Mouse (Mus musculus) neural tube, embryonic 13.5 days (tissue): ENCODE results near the gene Pdlim5. TPM values are rescaled to one million over a fixed set of nuclear protein-coding genes. Genes with fewer than 3 reads are reported as not detected.

ENCODE experiments used
- ATAC-seq: fragments of 200-750 bp; cut with Nextera tagmentation; 2 replicates; pipeline ENCODE4 v1.8.0; 2017; ENCODE audit warnings: low read depth, mild to moderate bottlenecking, moderate TSS enrichment, moderate library complexity
- H3K27ac ChIP-seq: fragments of 300-500 bp; sonication (generic); replicated peaks from 2 replicates; pipeline ENCODE4 v1.5.1; 2015; ENCODE audit warnings: moderate library complexity, mild to moderate bottlenecking, inconsistent platforms
- H3K27me3 ChIP-seq: fragments of 300-500 bp; sonication (generic); 2 replicates; pipeline ENCODE4 v1.6.1; 2015; ENCODE audit warnings: mild to moderate bottlenecking, inconsistent platforms
- H3K36me3 ChIP-seq: fragments of 300-500 bp; sonication (generic); 2 replicates; pipeline ENCODE4 v1.6.1; 2015; ENCODE audit warnings: mild to moderate bottlenecking, inconsistent platforms
- H3K4me1 ChIP-seq: fragments of 300-500 bp; sonication (generic); replicated peaks from 2 replicates; pipeline ENCODE4 v1.6.1; 2015; ENCODE audit warnings: inconsistent platforms
- H3K4me2 ChIP-seq: fragments of 300-500 bp; sonication (generic); 2 replicates; pipeline ENCODE4 v1.6.1; 2015; ENCODE audit warnings: inconsistent platforms, mild to moderate bottlenecking, moderate library complexity
- H3K4me3 ChIP-seq: fragments of 300-500 bp; sonication (generic); 2 replicates; pipeline ENCODE4 v1.5.1; 2015; ENCODE audit warnings: mild to moderate bottlenecking, inconsistent platforms
- H3K9ac ChIP-seq: fragments of 300-500 bp; sonication (generic); 2 replicates; pipeline ENCODE4 v1.6.1; 2015; ENCODE audit warnings: moderate library complexity, mild to moderate bottlenecking, inconsistent platforms
- H3K9me3 ChIP-seq: fragments of 300-500 bp; sonication (generic); 2 replicates; pipeline ENCODE4 v1.6.1; 2016; ENCODE audit warnings: inconsistent platforms
- WGBS: fragments of 180-500 bp; shearing (Covaris S2); methylation state at CpG from one replicate; pipeline ENCODE4 v1.1.7; 2015; 5-methylcytosine and 5-hydroxymethylcytosine counted together
- polyA plus RNA-seq: library from polyadenylated mRNA; unstranded; fragments of >200 nt; fragmentation: Nextera tagmentation; extraction: Ambion mirVana; gene quantifications from 2 replicates; pipeline ENCODE4 v1.2.1, GENCODE M21; 2015

Gene Pdlim5
- polyA plus RNA-seq, 1 experiment from 2014 or later = 13.5 TPM

GRCm38 (mm10) chr3:142348816-142349631 lies 46.5 kb downstream of the Pdlim5 start:
- Histone ChIP-seq H3K4me1 (no peaks in the 10 kb centered on the region), H3K27me3 (no peaks in the 10 kb centered on the region), H3K27ac (no peak overlapping the region), H3K9ac (no peak overlapping the region), H3K4me3 (no peak overlapping the region), H3K36me3 (no peaks in the 10 kb centered on the region), H3K4me2 (no peak overlapping the region), H3K9me3 (no peaks in the 10 kb centered on the region)
- 67% methylated on average over 5 of the region's 5 CpGs for WGBS
- no peak for ATAC-seq

GRCm38 (mm10) chr3:142346261-142346660 lies 49.2 kb downstream of the Pdlim5 start:
- no peak overlapping the region for H3K27ac ChIP-seq
- ATAC-seq = no peak
- WGBS = 88% methylated on average over 6 of the region's 6 CpGs
- H3K9ac ChIP-seq = no peak overlapping the region
- H3K4me2 ChIP-seq = no peak overlapping the region
- no peak overlapping the region for H3K4me3 ChIP-seq
- H3K36me3 ChIP-seq = no peaks in the 10 kb centered on the region
- H3K27me3 ChIP-seq = no peaks in the 10 kb centered on the region
- no peaks in the 10 kb centered on the region for H3K9me3 ChIP-seq
- H3K4me1 ChIP-seq = no peaks in the 10 kb centered on the region

- no peak overlapping the region for H3K4me2 ChIP-seq
- no peaks in the 10 kb centered on the region for H3K36me3 ChIP-seq
- WGBS = 83% methylated on average over 8 of the region's 8 CpGs
- no peak overlapping the region for H3K9ac ChIP-seq
- no peaks in the 10 kb centered on the region for H3K9me3 ChIP-seq
- no peak for ATAC-seq
- no peaks in the 10 kb centered on the region for H3K4me1 ChIP-seq
- H3K27ac ChIP-seq = no peak overlapping the region
- no peaks in the 10 kb centered on the region for H3K27me3 ChIP-seq
- no peak overlapping the region for H3K4me3 ChIP-seq
Measured at GRCm38 (mm10) chr3:142345235-142346125, 50.0 kb downstream of the Pdlim5 start.

GRCm38 (mm10) chr3:142343786-142344185 lies 51.7 kb downstream of the Pdlim5 start:
- Histone ChIP-seq H3K27me3 (no peaks in the 10 kb centered on the region), H3K4me1 (no peaks in the 10 kb centered on the region), H3K4me2 (no peak overlapping the region), H3K9ac (no peak overlapping the region), H3K36me3 (no peaks in the 10 kb centered on the region), H3K4me3 (no peak overlapping the region), H3K9me3 (no peaks in the 10 kb centered on the region), H3K27ac (no peak overlapping the region)
- ATAC-seq = no peak
- 74% methylated on average over 2 of the region's 2 CpGs for WGBS

- ATAC-seq = no peak
- WGBS = 78% methylated on average over 2 of the region's 2 CpGs
Measured at GRCm38 (mm10) chr3:142340701-142341100, 54.8 kb downstream of the Pdlim5 start.

GRCm38 (mm10) chr3:142339440-142340251 lies 55.9 kb downstream of the Pdlim5 start:
- no peak for ATAC-seq
- H3K9ac ChIP-seq = no peak overlapping the region
- H3K27ac ChIP-seq = no peak overlapping the region
- 80% methylated on average over 6 of the region's 6 CpGs for WGBS
- H3K9me3 ChIP-seq = no peaks in the 10 kb centered on the region
- H3K4me1 ChIP-seq = no peaks in the 10 kb centered on the region
- no peak overlapping the region for H3K4me3 ChIP-seq
- H3K4me2 ChIP-seq = no peak overlapping the region
- no peaks in the 10 kb centered on the region for H3K27me3 ChIP-seq
- no peaks in the 10 kb centered on the region for H3K36me3 ChIP-seq

More at GRCm38 (mm10) chr3:142340701-142341100, 54.8 kb downstream of the Pdlim5 start:
- no peaks in the 10 kb centered on the region for H3K4me1 ChIP-seq
- no peak overlapping the region for H3K9ac ChIP-seq
- no peaks in the 10 kb centered on the region for H3K27me3 ChIP-seq
- H3K4me2 ChIP-seq = no peak overlapping the region
- H3K4me3 ChIP-seq = no peak overlapping the region
- H3K36me3 ChIP-seq = no peaks in the 10 kb centered on the region
- H3K9me3 ChIP-seq = no peaks in the 10 kb centered on the region
- no peak overlapping the region for H3K27ac ChIP-seq

GRCm38 (mm10) chr3:142338058-142338457 lies 57.4 kb downstream of the Pdlim5 start:
- H3K4me1 ChIP-seq = no peaks in the 10 kb centered on the region
- no peaks in the 10 kb centered on the region for H3K27me3 ChIP-seq
- H3K4me2 ChIP-seq = no peak overlapping the region
- H3K27ac ChIP-seq = no peak overlapping the region
- ATAC-seq = no peak
- no peak overlapping the region for H3K4me3 ChIP-seq
- H3K9me3 ChIP-seq = no peaks in the 10 kb centered on the region
- no peak overlapping the region for H3K9ac ChIP-seq
- H3K36me3 ChIP-seq = no peaks in the 10 kb centered on the region
- whole genome bisulfite sequencing = 83% methylated on average over 4 of the region's 4 CpGs

- H3K36me3 ChIP-seq = no peaks in the 10 kb centered on the region
- H3K9ac ChIP-seq = no peak overlapping the region
- H3K4me1 ChIP-seq = no peaks in the 10 kb centered on the region
- H3K4me2 ChIP-seq = no peak overlapping the region
- no peak overlapping the region for H3K4me3 ChIP-seq
- H3K27ac ChIP-seq = no peak overlapping the region
- 89% methylated on average over 3 of the region's 3 CpGs for WGBS
- H3K9me3 ChIP-seq = no peaks in the 10 kb centered on the region
- H3K27me3 ChIP-seq = no peaks in the 10 kb centered on the region
- ATAC-seq = no peak
Measured at GRCm38 (mm10) chr3:142334496-142334895, 61.0 kb downstream of the Pdlim5 start.

- Histone ChIP-seq H3K27ac (no peak overlapping the region), H3K4me1 (no peaks in the 10 kb centered on the region), H3K9me3 (no peaks in the 10 kb centered on the region), H3K27me3 (no peaks in the 10 kb centered on the region), H3K36me3 (no peaks in the 10 kb centered on the region), H3K4me3 (no peak overlapping the region), H3K9ac (no peak overlapping the region), H3K4me2 (no peak overlapping the region)
- WGBS = 98% methylated on average over 1 of the region's 1 CpGs
- no peak for ATAC-seq
Measured at GRCm38 (mm10) chr3:142333458-142333857, 62.0 kb downstream of the Pdlim5 start.

GRCm38 (mm10) chr3:142332716-142333115 lies 62.8 kb downstream of the Pdlim5 start:
- no peak for ATAC-seq
- no peak overlapping the region for H3K4me3 ChIP-seq
- H3K9ac ChIP-seq = no peak overlapping the region
- H3K9me3 ChIP-seq = no peaks in the 10 kb centered on the region
- H3K36me3 ChIP-seq = no peaks in the 10 kb centered on the region
- no peak overlapping the region for H3K4me2 ChIP-seq
- H3K4me1 ChIP-seq = no peaks in the 10 kb centered on the region
- WGBS = 77% methylated on average over 4 of the region's 4 CpGs
- no peaks in the 10 kb centered on the region for H3K27me3 ChIP-seq
- no peak overlapping the region for H3K27ac ChIP-seq

GRCm38 (mm10) chr3:142331872-142332554 lies 63.5 kb downstream of the Pdlim5 start:
- ATAC-seq = no peak
- Histone ChIP-seq H3K27me3 (no peaks in the 10 kb centered on the region), H3K9ac (no peak overlapping the region), H3K4me2 (no peak overlapping the region), H3K9me3 (no peaks in the 10 kb centered on the region), H3K4me1 (no peaks in the 10 kb centered on the region), H3K36me3 (no peaks in the 10 kb centered on the region), H3K27ac (no peak overlapping the region), H3K4me3 (no peak overlapping the region)
- WGBS = 80% methylated on average over 4 of the region's 4 CpGs
